ENCODE assay signal across 24 mouse cellular contexts in genomic region chr15:98148356-98148755, GRCm38 (mm10). TPM values are rescaled to one million over a fixed set of nuclear protein-coding genes. Genes with fewer than 3 reads are reported as not detected.
DNase-seq lines count a peak whose midpoint lies in the region; ATAC-seq and TF ChIP-seq lines count a peak whose summit lies in the region.
"Had no signal": no experiment of that assay in that cellular context is flagged by ENCODE, and none has a peak within 500 bp of the region (broad histone marks: within the 10 kb centered on the region; RNA-seq: fewer than 3 reads in every experiment).

No protein-coding gene starts in this region.

- no peak for TF ChIP-seq CTCF in intestine, postnatal 0 days (IDR thresholded peaks at IDR 0.05; ENCODE audit: low read depth)

- no peaks in the 10 kb centered on the region for H3K9me3 ChIP-seq in heart, embryonic 12.5 days (replicated peaks)
- H3K9me3 ChIP-seq in intestine, postnatal 0 days (ENCODE audit: control insufficient read depth) = no peaks in the 10 kb centered on the region
- H3K9me3 ChIP-seq: embryonic facial prominence, embryonic 10.5 days; forebrain, embryonic 13.5 days; G1E; intestine, embryonic 15.5 days; midbrain, embryonic 10.5 days had no signal

- no peak for ATAC-seq in heart, embryonic 12.5 days (ENCODE audit: insufficient number of reproducible peaks, low FRiP score)
- no peak for ATAC-seq in intestine, postnatal 0 days
- ATAC-seq: forebrain, embryonic 13.5 days; intestine, embryonic 15.5 days had no signal

- H3K9ac ChIP-seq in heart, embryonic 12.5 days = no peak overlapping the region
- no peak overlapping the region for H3K9ac ChIP-seq in intestine, postnatal 0 days (ENCODE audit: low read depth, low read length)
- H3K9ac ChIP-seq: forebrain, embryonic 13.5 days; hindbrain, embryonic 14.5 days; intestine, embryonic 15.5 days had no signal

- intact Hi-C loops in heart, postnatal 10 days (cut with DNase I) = no loop called here

- H3K36me3 ChIP-seq in heart, embryonic 12.5 days = no peaks in the 10 kb centered on the region
- H3K36me3 ChIP-seq in intestine, postnatal 0 days (ENCODE audit: control insufficient read depth, insufficient read depth) = no peaks in the 10 kb centered on the region
- H3K36me3 ChIP-seq: embryonic facial prominence, embryonic 10.5 days; intestine, embryonic 15.5 days; midbrain, embryonic 10.5 days had no signal

- no peak for DNase-seq in heart, postnatal 10 days
- DNase-seq in MN1 (ENCODE audit: low spot score) = peak; percentile 46
- DNase-seq in cerebellum, adult 11-12 months = peak; percentile 82
- DNase-seq in cerebellum, postnatal 25 days = peak; percentile 57 to 73
- DNase-seq in layer of hippocampus, adult 9-10 months (ENCODE audit: low spot score) = no peak
- DNase-seq: kidney, postnatal 36 days; layer of hippocampus, postnatal 36 days; liver; lung, adult 2 months; lung, postnatal 36 days; right cerebral cortex, postnatal 25 days had no signal

- 65% methylated on average over 3 of the region's 3 CpGs for WGBS in heart, embryonic 12.5 days
- 69% methylated on average over 3 of the region's 3 CpGs for WGBS in intestine, postnatal 0 days

- no peaks in the 10 kb centered on the region for H3K27me3 ChIP-seq in heart, embryonic 12.5 days (replicated peaks)
- no peaks in the 10 kb centered on the region for H3K27me3 ChIP-seq in intestine, postnatal 0 days (replicated peaks; ENCODE audit: control insufficient read depth, insufficient read depth, low read length)
- H3K27me3 ChIP-seq: forebrain, embryonic 13.5 days; intestine, embryonic 15.5 days had no signal

- H3K4me3 ChIP-seq in heart, embryonic 12.5 days = no peak overlapping the region
- H3K4me3 ChIP-seq in intestine, postnatal 0 days (ENCODE audit: low read depth, low read length) = no peak overlapping the region
- H3K4me3 ChIP-seq: embryonic facial prominence, embryonic 10.5 days; forebrain, embryonic 13.5 days; intestine, embryonic 15.5 days; midbrain, embryonic 10.5 days had no signal

- peak overlapping the region; percentile 98 for H3K27ac ChIP-seq in heart, embryonic 12.5 days (ENCODE audit: poor library complexity, severe bottlenecking)
- H3K27ac ChIP-seq in intestine, postnatal 0 days (ENCODE audit: low read depth, low read length) = no peak overlapping the region
- H3K27ac ChIP-seq: embryonic facial prominence, embryonic 10.5 days; forebrain, embryonic 13.5 days; hindbrain, embryonic 14.5 days; intestine, embryonic 15.5 days; midbrain, embryonic 10.5 days had no signal

- H3K4me1 ChIP-seq in heart, embryonic 12.5 days (replicated peaks) = peaks cover 24% of the 10 kb centered on the region
- H3K4me1 ChIP-seq in intestine, postnatal 0 days (replicated peaks; ENCODE audit: control insufficient read depth, insufficient read depth, low read length) = no peaks in the 10 kb centered on the region

- H3K4me2 ChIP-seq in heart, embryonic 12.5 days = no peak overlapping the region
- H3K4me2 ChIP-seq in intestine, postnatal 0 days (replicated peaks; ENCODE audit: low read depth) = no peak overlapping the region
- H3K4me2 ChIP-seq: forebrain, embryonic 13.5 days; hindbrain, embryonic 14.5 days; intestine, embryonic 15.5 days had no signal

RNA-seq across cellular contexts. Expression of gene Asb8, which starts 17.1 kb away (rescaled TPM):
- 76.2 and 78.9 TPM in 2 replicates for polyA plus RNA-seq in heart, embryonic 12.5 days (2016; fragmentation: Nextera tagmentation; extraction: Ambion mirVana)
- 100 to 1,000 TPM; 104 to 109 TPM for total RNA-seq in heart, postnatal 10 days (2021)
- 41.9 and 46.6 TPM in 2 replicates for polyA plus RNA-seq in intestine, postnatal 0 days (2015; fragmentation: Nextera tagmentation; extraction: Ambion mirVana)

RNA-seq across cellular contexts. Expression of gene Ccdc184, which starts 18.6 kb away (rescaled TPM):
- 1.4 TPM in 2 replicates for polyA plus RNA-seq in heart, embryonic 12.5 days (2016; fragmentation: Nextera tagmentation; extraction: Ambion mirVana)
- total RNA-seq in heart, postnatal 10 days (2021) = under 1 TPM; 0.57 to 0.64 TPM
- 0.87 and 1.2 TPM in 2 replicates for polyA plus RNA-seq in intestine, postnatal 0 days (2015; fragmentation: Nextera tagmentation; extraction: Ambion mirVana)
- total RNA-seq: G1E; gastrocnemius, postnatal 4 days had no signal
- polyA plus RNA-seq: G1E had no signal

RNA-seq across cellular contexts. Expression of gene Olfr288, which starts 47.0 kb away (rescaled TPM):
- not detected in 2 replicates for polyA plus RNA-seq in heart, embryonic 12.5 days (2016; fragmentation: Nextera tagmentation; extraction: Ambion mirVana)
- not detected for total RNA-seq in heart, postnatal 10 days (2021)
- polyA plus RNA-seq in intestine, postnatal 0 days (2015; fragmentation: Nextera tagmentation; extraction: Ambion mirVana) = not detected in 2 replicates
- total RNA-seq: adrenal gland, postnatal 4 days; G1E; gastrocnemius, postnatal 4 days had no signal
- polyA plus RNA-seq: embryonic facial prominence, embryonic 10.5 days; forebrain, embryonic 13.5 days; G1E; hindbrain, embryonic 14.5 days; intestine, embryonic 15.5 days; lung, adult 2 months; midbrain, embryonic 10.5 days; neural tube, embryonic 14.5 days; stomach, embryonic 16.5 days; thymus, postnatal 0 days had no signal

RNA-seq across cellular contexts. Expression of gene Senp1, which starts 54.8 kb away (rescaled TPM):
- polyA plus RNA-seq in heart, embryonic 12.5 days (2016; fragmentation: Nextera tagmentation; extraction: Ambion mirVana) = 26.9 and 30.1 TPM in 2 replicates
- 10 to 100 TPM; 16.7 to 18.5 TPM for total RNA-seq in heart, postnatal 10 days (2021)
- 7.3 and 8.6 TPM in 2 replicates for polyA plus RNA-seq in intestine, postnatal 0 days (2015; fragmentation: Nextera tagmentation; extraction: Ambion mirVana)

RNA-seq across cellular contexts. Expression of gene Pfkm, which starts 56.0 kb away (rescaled TPM):
- 80.3 and 82.2 TPM in 2 replicates for polyA plus RNA-seq in heart, embryonic 12.5 days (2016; fragmentation: Nextera tagmentation; extraction: Ambion mirVana)
- total RNA-seq in heart, postnatal 10 days (2021) = 100 to 1,000 TPM; 571 to 624 TPM
- polyA plus RNA-seq in intestine, postnatal 0 days (2015; fragmentation: Nextera tagmentation; extraction: Ambion mirVana) = 15.6 and 17.3 TPM in 2 replicates

Comparison
In these comparisons a context has a peak if more than half of its experiments do, and no peak if none do; other contexts are left out.
1. DNase-seq: peak in MN1 (single experiment), cerebellum, adult 11-12 months (single experiment) and cerebellum, postnatal 25 days (2 of 2); none in heart, postnatal 10 days (0 of 2) and layer of hippocampus, adult 9-10 months (single experiment).